Mouse (Mus musculus) heart, postnatal 4 days (tissue): ENCODE results near the gene Fto. TPM values are rescaled to one million over a fixed set of nuclear protein-coding genes. Genes with fewer than 3 reads are reported as not detected.
A peak's percentile ranks its signal among the peaks of the same experiment; 100 is the strongest.

Experiments used
- DNase-seq: peaks from one replicate; pipeline ENCODE4 v3.0.0; 2021
- total RNA-seq, 2 experiments: library from RNA; stranded (reverse); gene quantifications; 2 replicates each; pipeline ENCODE4 v1.2.3; 2021

The Fto gene
- total RNA-seq, 2 experiments from 2014 or later = 81.5 to 87.0 TPM

DNA sequence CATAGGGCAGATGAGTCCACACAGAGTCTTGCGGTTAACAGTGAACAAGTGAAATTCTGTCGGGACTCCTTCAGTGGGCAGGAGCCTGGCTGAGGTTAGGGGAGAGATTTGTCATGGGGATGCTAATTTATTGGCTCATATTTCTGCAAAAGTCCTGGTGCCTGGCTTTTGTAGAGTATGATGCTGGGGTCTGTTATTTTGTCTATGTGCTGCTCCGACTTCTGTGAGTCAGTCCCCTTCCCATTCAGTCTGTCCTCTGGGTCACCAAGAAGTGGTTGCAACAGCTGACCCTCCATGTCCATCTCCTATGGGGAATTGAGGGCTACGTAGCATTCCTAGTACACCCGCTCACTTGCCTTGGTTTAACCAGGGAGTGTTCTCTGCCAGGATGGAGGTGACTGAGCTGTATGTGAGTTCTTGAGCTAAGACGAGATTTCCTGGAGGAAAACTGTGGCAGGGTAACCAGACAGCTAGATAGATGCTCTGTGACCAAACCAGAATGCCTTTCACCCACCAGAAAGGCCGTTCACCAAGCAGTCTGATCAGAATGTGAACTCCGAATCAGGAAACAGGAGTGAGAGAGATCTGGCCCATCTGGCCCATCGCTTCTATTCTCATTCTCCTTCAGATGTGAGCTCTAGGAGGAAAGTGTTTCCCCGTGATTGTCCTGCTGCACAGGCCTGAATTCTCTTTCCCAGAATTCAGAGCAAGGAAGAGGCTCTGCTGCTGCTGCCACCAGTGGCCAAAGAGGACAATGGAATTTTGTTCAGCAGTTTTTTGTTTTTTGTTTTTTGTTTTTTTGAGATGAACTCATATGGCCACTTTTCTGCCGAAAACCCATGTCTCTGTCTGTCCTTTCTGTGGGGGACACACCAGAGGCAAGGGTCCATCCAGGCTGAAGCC is 302.7 kb downstream of the Fto start:
- DNase-seq = no peak

DNA sequence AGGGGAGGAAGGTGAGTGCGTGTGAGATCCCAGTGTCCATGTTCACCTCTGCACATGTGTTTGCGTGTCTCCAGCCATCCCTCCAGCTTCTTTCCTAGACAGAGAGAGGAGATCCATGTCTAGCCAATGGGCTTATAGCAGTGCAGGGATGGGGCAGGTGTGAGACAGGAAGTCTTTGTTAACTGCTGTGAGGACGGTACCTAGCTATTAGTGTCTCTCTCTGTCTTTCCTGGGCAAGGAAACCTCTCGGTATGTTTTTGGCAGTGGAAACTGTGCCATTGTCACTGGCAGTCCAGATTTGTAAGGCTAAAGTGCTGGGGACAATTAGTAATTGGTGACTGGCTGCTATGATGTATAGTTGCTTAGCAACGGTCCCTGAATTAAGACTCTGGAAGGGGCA is 304.4 kb downstream of the Fto start:
- no peak for DNase-seq

DNA sequence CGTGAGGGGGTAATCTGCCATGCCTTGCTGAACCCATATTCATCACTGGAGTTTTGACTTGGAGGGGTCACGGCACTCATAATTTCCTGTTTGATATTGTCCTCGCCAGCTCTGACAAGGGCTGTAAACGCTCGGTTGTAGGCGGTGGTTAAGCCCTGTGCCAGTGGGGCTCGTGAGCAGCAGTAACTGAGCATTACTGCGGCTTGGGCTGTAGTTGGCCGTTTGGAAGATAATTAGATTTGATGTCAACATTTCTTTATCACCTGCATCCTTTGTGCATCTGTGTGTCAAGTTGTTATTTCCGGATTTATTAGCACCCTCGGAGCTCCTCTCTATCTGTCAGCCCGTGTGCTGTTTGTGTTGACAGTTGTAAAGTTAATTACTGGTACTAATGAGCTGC is 309.4 kb downstream of the Fto start:
- DNase-seq = no peak

DNA sequence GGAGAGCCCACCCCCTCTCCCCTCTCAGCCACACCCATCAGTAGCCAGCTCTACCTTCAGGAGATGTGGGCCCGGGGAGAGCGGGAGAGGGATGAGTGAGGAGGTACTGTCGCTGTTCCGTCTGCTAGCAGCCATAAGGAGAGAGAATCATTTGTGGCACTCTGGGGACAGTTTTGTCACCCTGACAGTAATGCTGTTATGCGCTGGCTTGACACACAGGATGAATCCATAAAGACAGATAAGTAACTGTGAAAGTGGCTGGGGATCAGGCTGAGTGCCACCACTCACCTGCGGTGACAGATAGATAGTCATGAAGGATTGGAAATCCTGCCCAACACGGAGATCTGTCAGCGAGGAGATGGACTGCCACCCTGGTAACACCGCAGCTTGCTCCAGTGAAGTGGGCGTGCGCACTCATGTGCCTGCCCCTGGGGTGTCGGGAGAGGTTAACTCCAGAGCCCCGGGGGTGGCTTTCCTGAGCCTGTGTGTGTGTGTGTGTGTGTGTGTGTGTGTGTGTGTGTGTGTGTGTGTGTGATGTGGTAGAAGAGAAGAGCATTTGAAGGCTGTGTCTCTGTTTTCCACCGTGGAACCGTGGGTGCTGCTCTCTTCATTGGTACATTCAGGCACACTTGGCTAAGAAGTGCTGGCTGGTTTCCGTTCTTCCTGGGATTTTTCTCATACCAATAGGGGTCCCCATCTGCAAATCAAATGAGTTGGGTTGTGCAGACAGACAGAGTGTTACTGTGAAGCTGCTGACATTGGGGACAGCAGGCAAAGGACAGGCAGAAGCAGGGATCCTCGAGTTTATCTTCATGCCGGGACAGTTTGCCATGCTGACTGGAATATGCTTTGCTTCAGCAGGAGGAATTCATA is 312.6 kb downstream of the Fto start:
- no peak for DNase-seq

DNA sequence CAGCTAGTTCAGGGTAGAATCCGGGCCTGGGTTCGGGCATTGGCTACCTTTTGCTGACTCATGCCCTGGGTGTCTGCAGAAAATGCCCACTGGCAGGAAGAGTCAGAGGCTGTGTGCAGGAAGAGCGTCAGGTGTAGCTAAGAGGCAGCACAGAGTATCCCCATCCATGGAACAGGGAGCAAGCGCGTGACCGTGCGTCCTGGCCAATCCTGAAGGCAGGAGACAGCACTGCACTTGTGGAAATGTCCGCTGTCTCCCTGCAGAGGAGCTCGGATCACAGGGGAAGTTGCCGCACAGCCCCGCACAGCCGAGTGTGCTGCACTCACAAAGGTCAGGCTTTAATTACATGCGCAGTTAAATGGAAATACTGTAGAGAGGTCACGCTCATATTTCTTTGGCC is 316.3 kb downstream of the Fto start:
- peak; percentile 25 for DNase-seq

DNA sequence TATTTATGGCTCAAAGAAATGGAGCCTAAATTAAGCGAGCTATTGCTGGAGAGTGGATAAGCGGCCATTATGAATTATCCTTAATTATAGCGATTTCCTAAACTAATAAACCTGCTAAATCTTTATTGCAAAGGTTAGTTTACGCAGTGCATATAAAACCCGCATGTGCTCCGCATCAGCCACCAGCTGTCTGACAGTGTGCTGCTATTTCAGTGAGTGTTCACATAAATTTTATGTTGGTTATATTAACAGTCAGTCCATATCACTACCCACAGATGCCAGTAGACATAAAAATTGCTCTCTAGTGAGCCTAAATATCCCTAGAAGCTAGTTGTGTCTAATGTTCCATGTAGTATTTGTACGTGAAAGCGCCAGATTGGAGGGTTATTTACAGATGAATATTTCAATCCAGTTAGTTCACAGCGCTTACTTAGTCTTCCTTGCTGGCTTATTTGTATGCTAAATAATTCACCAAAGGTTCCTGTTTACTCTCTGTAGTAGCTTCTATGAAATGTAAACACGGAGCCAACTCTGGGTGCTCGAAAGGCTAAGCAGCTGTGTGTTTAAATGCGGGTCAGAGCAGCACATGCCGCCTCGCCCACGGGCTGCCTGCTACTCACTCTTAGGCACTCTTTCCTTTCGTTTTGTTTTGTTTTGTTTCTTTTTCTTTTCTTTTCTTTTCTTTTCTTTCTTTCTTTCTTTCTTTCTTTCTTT is 317.2 kb downstream of the Fto start:
- no peak for DNase-seq

DNA sequence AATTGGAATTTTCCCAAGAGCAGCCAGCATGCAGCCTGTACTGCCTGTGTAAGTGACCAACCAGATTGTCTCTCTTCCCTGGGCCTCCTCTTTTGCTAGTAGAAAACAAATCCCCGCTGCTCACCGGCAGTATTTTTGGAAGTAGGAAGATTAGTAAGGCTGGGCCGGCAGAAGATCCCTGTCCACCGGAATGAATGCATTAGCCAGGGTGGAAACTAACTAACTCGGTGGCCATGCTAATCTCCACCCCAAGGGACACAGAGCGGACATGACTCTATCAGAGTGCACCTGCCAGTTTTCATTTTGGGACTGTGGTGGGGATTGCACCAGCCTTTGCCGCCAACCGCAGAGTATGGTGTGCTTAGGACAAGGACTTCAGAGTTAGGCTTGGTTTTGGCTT is 319.1 kb downstream of the Fto start:
- no peak for DNase-seq

DNA sequence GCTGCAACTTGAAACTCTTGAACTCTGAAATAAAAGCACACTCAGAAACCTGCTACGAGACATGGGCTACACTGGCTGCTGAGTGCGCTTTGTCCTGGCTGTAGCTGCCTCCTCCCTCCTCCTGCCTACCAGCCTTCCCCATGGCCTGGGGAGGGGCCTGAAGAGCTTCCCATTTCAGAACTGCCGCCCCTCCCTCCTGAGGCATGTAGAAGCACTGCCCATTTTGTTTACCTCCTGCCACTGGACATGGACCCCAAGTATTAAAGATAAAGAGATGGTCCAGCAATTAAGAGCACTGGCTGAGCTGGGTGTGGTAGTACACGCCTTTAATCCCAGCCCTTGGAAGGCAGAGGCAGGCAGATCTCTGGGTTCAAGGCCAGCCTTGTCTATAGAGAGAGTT is 322.1 kb downstream of the Fto start:
- DNase-seq = no peak

DNA sequence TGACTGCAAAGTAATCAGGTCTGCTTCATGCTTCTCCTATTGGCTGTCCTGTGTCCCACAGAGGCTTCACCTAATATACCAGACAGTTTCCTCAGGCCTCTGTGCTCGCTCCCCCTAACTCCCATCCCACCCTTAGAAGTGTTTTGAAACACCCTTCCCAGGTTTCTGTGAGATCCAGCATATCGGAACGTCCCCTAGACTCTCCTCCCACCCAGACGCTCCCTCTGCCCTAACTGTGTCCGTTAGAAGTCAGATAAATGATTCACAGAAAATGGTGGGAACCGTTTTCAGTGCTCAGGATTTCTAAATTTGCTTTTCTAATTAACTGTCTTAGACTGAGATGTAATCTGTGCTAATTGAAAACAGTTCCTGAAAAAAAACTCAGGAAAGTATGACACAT is 323.6 kb downstream of the Fto start:
- DNase-seq = no peak

DNA sequence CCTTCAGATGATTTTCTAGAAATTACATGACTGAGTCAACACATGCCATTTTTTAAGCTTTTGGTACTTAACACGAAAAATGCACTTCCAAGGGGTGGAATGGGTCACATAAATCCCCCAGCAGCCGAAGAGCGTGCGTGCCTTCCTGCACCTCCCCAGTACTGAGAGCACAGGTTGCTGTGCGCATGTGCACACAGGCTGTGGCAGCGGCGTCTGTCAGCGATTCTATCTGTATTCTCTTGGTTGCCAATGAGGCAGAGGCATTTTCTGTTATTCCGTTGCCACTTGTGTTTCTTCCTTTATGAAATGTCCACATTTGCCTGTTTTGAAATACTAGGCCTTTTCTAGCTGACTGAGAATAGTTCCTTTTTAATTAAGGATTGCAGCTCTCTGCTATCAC is 324.4 kb downstream of the Fto start:
- no peak for DNase-seq

DNA sequence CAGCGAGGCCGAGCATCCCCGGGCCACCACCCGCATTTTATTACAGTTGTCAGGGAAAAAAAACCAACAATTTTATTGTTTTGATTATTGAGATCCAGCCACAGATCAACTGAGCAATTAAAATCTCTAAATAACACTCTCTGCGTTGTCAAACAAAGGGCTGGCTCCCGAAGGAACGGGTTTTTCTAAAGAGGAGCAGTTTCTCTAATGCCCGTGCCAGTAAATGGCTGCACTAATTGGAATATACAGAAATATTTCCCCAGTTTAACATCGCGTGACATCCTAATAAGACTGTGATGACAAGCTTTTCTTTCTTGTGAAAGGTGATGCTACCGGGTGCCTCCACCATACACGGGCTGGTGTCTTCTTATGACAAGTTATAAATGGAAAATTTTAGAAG is 324.9 kb downstream of the Fto start:
- no peak for DNase-seq

DNA sequence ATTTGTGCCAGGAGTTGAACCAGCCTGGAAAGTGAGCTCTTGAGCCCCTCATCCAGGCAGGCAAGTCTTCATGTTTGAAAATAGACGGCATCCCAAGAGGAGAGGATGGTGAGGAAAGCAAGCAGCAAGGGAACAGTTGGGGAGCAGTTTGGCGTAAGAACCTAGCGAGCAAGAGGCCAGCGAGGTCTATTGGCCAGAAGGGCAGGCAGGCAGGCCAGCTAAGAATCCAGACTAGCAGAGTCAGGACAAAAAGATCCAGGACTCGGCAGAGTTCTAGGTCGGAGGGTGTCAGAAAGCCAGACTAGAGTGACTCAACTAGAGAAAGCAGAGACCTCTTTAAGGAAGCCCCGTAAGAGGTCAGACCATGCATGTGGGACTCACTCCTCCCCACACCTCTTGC is 327.1 kb downstream of the Fto start:
- DNase-seq = no peak

DNA sequence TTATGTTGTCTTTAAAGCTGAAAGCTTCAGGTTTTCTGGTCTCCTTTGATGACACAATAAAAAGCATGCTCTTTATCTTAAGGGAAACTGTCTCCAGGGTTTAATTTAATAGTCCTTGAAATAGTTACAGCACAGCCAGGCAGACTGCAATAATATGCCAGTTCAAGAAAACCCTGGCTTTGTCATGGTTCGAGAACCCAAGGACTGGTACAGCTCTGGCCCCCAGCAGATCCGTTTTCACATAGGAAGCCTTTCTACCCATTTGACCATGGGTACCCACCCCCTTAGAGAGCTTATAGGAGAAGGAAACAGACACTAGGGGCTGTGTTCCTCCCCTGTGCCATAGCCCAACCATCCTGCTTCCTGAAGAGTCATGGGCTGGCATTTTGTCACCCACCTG is 332.2 kb downstream of the Fto start:
- DNase-seq = no peak

DNA sequence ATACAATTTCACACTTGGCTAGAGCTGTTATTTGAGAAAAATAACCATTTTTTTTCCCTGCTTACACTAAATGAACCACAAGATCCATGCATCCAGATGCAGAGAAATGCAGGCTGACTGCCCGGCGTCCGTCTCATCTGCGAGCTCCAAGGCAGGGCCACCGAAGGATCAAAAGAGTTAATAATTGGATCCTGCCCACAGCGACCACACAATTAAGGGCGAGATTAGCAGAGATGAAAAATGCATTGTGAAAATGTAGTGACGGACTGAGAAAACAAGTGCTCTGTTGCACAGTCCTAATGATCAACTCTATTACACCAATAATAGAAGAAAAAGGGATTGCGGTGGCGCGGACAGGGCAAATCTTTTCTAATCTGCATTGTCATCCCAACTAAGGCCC is 334.6 kb downstream of the Fto start:
- no peak for DNase-seq

DNA sequence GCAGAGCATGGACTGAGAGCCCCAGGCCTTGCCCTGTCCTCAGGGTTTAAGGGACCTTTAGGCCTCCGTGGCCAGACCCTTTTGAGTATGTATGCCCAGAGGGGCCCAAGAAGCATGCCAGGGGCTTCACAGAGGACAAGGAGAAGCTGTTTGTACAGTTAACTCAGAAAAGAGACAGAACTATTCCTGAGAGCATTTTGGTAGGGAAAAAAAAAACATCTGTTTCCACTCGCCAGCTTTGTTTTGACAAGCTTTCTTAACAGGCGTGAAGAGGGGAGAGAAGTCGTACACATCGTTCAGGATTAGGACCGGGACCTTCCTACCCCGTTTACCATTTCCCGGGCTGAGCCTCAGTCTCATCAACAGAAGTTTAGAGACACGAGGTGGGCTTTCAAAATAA is 335.5 kb downstream of the Fto start:
- no peak for DNase-seq

DNA sequence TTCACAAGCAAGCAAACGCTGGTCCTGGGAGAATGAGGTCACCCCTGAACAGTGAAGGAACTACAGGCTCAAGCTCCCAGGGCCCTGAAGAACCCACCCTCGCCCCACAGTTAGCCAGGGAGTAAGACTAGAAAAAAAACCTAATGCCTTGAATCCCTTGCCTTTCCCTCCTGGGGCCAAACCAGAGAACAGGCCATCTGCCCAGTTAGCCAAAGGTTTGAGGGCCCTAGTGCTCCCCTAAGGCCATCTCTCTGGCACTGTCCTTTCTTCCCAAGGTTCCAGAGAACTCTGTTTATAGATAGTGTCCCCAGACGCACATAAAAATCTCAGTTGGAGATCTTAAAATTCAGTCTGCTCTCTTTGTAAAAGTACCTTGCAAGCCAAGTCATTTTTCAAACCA is 340.2 kb downstream of the Fto start:
- DNase-seq = no peak

DNA sequence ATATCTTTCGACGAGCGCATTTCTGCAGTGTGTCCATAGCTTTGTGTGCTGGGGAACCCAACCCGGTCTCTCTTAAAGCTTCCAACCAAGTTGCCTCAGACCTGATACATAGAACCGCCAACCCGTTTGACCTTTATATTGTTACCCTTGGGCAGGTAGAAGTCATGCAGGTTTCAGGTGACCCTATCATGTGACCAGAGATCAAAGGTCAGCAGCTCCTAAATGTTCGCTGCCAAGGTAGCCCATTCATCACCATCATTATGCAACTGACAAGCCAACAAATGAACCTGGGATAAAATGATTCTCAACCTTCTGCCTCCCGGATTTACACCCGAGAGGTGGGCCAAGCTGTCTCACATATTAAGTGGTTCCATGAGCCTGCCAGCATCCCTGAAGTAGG is 344.1 kb downstream of the Fto start:
- DNase-seq = no peak

DNA sequence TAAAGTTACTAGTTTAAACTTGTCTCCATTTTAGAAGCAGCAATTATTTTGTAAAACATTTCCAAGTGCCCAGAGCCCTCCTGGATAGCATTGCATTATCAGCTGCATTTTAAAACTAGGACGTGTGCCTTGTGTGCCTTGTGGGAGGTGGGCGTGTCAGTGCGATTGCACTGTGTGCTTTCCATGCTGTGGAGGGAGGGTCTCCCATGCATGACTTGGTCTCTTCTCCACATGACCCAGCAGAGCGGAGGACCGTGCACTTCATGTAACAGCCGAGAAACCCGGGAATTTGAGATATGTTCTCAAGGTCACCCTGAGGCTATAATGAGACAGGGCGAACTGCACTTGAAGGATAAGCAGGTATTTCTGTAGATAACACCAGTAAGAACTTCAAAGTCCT is 347.6 kb downstream of the Fto start:
- DNase-seq = no peak

DNA sequence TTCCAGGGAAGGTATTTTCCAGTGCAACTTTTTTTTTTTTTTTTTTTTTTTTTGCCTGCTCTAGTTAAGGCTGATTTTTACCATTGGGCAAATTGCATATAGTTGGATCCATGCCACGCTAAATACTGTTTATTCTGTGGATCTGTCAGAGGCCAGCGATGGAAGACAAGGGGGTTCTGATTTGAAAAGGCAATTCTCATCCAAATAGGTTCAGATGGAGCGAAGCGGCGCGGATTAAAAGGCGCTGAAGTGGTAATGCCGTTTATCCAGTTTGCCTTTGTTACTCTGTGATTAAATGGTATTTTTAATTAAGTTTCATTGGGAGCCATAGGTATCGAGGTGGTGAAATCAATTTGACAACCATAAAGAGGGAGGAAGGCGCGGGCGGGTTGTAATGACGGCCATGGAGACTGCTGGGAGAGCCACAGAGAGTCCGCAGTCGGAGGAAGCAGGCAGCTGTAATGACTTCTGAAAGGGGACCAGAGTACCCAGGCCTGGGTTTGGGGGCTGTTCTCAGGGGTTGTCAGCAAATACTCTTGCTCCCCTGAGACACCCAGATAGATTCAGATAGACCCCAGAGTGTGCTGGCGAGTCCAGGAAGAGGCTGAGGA is 356.2 kb downstream of the Fto start:
- DNase-seq = no peak

DNA sequence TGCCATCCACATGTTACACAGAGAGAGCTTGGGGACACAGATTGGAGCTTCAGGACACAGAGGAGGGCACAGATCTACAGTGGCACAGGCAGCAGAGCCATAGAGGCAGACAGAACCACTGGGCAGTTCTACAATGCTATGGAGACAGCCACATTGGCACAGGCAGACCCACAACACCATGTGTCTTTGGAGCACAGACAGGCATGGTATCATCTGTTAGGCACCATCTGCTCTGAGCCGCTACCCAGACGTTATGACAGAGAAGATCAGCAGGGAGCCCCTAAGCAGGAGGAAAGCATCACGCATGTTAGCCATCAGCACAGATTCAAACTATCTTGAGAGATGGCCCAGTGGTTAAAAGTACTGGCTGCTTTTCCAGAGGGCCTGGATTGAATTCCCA is 363.6 kb downstream of the Fto start:
- DNase-seq = no peak

DNA sequence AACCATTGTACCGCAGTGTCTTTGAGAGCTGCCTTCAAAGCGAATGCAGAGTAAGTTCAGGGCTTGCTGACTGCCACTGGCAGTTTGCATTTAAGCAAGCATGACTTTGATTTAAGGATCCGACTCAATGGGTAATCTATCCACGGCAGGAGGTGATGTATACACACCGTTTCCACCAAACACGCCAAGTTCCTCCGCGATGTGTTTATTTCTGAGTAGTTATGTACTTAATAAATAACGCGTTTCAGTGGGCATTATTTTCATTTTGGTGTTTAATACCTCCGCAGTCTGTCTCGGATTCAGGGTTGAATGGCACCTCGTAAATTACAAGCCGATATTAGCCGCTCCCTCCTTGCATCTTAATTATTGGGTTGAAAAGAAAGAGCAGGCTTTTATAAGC is 366.1 kb downstream of the Fto start:
- no peak for DNase-seq

DNA sequence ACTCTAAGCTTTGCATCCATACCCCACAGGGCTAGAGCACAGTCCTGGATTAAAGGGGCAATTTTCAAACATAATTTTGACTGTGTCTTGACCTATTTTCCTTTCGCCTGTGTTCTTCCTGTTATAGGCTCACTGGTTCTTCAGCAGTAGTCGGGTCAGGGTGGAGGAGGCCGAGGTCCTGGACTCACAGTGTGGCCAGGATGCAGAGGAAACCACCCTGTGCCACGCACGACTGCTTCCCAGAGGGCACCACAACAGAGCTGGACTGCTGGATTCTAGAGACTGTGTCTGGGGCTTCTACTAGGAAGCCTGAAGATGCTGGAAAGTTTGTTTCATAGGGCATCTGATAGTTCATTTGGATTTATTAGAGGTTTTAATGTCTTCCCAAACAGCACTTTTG is 366.8 kb downstream of the Fto start:
- DNase-seq = no peak
